Mouse (Mus musculus) large intestine, adult 2 months (tissue): Measurements from ENCODE around the gene Ano5. TPM values are rescaled to one million over a fixed set of nuclear protein-coding genes. Genes with fewer than 3 reads are reported as not detected.

Experiments used
- DNase-seq: peaks from one replicate; pipeline ENCODE4 v3.0.0-alpha.2; 2012; ENCODE audit warnings: low read depth, low spot score
- WGBS: fragments of 180-500 bp; shearing (Covaris S2); methylation state at CpG from one replicate; pipeline ENCODE4 v1.1.7; 2018; 5-methylcytosine and 5-hydroxymethylcytosine counted together
- polyA plus RNA-seq: library from polyadenylated mRNA; depleted of rRNA; stranded (reverse); fragments of >200 nt; gene quantifications from 2 replicates; pipeline ENCODE4 v1.2.3, GENCODE M21; 2012; rRNA removed

The Ano5 gene
- polyA plus RNA-seq, 1 experiment = 0.04 TPM

- 2% methylated on average over 9 of the region's 9 CpGs for WGBS
- no peak for DNase-seq
These were observed 116.8 kb downstream of the Ano5 start for GRCm38 (mm10) chr7:51627666-51628065.

- no peak for DNase-seq
- 6% methylated on average over 9 of the region's 9 CpGs for WGBS
These were observed 117.5 kb downstream of the Ano5 start for GRCm38 (mm10) chr7:51628349-51628748.

- 4% methylated on average over 3 of the region's 3 CpGs for WGBS
- DNase-seq = no peak
These were observed 118.4 kb downstream of the Ano5 start for GRCm38 (mm10) chr7:51629206-51629605.

- no peak for DNase-seq
- 48% methylated on average over 3 of the region's 3 CpGs for WGBS
These were observed 120.3 kb downstream of the Ano5 start for GRCm38 (mm10) chr7:51631171-51631570.

- 15% methylated on average over 9 of the region's 9 CpGs for WGBS
- no peak for DNase-seq
These were observed 121.9 kb downstream of the Ano5 start for GRCm38 (mm10) chr7:51632543-51633229.

GRCm38 (mm10) chr7:51633230-51633844 lies 122.5 kb downstream of the Ano5 start:
- DNase-seq = no peak
- 15% methylated on average over 7 of the region's 7 CpGs for WGBS

Other genes starting within 250 kb of the Ano5 start
- gene Slc17a6, start 111.0 kb downstream of the Ano5 start, polyA plus RNA-seq = not detected in 2 replicates